Mouse (Mus musculus): ENCODE data around the gene Hoxa2. TPM values are rescaled to one million over a fixed set of nuclear protein-coding genes. Genes with fewer than 3 reads are reported as not detected.

The Hoxa2 gene
- polyA plus RNA-seq (2012; ENCODE audit: insufficient read depth, insufficient read length, missing spikeins): not detected in 2 replicates

DNA sequence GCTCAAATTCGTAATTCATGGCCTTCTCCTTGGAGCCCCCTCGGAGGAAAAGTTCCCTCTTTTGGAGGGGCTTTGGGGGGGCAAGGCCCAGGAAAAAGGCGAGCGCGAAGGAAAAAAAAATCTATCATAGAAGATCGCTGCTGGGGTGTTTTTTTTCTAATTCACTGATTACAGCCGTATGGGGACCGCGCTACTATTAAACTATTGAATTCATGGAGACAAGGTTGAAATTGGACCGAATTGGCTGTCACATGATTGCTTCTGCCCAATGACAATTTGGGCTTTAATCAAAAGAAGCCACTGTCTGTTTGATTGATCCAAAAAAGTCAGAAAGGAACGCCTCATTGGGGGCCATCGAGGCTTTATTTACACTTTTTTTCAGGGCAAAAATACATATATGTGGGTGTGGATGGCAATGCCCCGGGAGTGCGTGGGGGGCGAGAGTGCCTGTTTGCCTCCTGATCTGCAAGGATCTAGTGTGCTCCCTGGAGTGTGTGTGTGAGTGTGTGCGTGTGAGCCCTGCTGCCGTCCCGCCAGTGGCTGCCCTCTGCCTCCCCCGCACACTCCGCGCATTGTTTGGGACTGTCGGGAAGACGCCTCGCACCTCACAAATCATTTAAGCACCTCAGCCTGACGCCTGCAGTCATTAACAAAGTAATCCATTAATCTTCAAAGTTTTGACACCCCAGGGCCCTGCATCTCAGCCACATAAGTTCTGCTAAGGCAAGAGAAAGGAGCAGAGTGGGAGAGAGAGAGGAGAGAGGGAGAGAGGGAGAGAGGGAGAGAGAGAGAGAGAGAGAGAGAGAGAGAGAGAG is at the start of gene Hoxa2:
TSS of gene Hoxa2 (minus strand) at position 206 of the 815 bp plus-strand sequence.
- TF ChIP-seq CTCF (IDR thresholded peaks at IDR 0.05; ENCODE audit: low read depth, low read length) (no peak), POLR2A (IDR thresholded peaks at IDR 0.05; ENCODE audit: borderline replicate concordance, low read depth, low read length) (no peak)
- Histone ChIP-seq H3K27ac (ENCODE audit: insufficient read depth, low read depth, low read length) (no peak within 1 kb of the TSS), H3K4me1 (ENCODE audit: control insufficient read depth, insufficient read depth, low read length) (peaks cover 15% of the 10 kb centered on the region), H3K4me3 (ENCODE audit: insufficient read depth, low read length) (peak within 1 kb of the TSS; percentile 50)

DNA sequence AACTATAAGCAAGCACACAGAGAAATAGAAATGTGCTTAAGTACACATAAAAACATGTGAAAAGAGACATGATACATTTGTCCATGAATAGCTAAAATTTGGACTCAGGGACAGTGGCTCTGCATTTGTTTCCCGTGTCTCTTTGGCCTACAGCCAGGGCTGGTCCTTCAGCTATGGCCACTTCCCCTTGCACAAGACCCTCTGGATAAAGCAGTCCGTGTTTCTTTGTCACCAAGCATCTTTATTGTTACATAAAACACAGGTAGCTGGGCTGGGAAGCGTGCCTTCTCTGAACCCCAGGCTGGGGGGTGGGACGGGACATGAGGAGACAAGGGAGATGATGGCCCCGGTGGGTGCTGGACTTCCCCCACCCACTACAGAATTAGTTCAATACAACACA is 49.6 kb upstream of the Hoxa2 start:
- TF ChIP-seq CTCF (IDR thresholded peaks at IDR 0.05; ENCODE audit: low read depth, low read length) (no peak), POLR2A (IDR thresholded peaks at IDR 0.05; ENCODE audit: borderline replicate concordance, low read depth, low read length) (no peak)
- Histone ChIP-seq H3K4me1 (ENCODE audit: control insufficient read depth, insufficient read depth, low read length) (peaks cover 4% of the 10 kb centered on the region), H3K27ac (ENCODE audit: insufficient read depth, low read depth, low read length) (no peak overlapping the region), H3K4me3 (ENCODE audit: insufficient read depth, low read length) (no peak overlapping the region)

DNA sequence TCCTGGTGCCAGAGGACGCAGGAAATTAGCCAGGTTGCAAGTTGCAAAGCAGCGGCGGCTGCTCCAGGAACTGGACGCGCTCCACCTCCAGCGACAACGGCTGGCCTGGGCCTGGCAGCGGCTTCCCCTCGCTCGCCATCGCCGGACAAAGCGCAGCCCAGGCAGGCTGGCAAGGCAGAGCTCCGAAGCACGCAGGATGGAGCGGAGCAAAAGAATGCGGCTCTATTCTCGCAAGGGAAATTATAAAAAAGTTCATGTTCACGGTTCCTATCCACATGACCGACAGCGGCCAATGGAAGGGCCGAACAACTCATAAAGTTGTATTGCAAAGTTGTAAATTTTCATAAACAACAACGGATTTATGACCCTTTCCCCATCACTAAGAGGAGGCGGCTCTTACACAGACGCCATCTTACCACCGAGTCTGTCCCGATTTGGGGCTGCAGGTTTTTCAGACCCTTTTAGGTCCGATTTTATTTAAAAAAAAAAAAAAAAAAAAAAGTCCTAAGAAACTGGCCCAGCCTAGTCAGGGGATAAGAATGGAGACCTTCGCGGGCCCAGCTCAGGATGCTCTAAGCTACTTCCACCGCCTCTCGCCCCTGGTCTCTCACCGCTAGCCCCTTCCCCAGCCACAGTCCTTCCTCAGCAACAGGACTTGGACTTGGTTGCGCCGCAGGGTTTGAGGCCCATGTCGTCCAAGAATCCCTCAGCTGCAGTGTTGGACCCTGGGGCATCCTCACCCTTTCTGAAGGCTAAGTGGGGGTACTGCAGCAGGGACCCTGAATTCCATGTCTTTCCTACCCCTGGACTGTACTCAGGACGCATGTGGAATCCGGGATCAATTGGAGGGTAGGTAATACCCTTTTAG is 48.7 kb upstream of the Hoxa2 start, which contains the start of the genes Hoxa3 and Gm28308:
TSS of gene Hoxa3 (minus strand) at position 218 of the 868 bp plus-strand sequence.
TSS of gene Gm28308 (minus strand) at position 221 of the 868 bp plus-strand sequence.
- Histone ChIP-seq H3K4me3 (ENCODE audit: insufficient read depth, low read length) (peak within 1 kb of the TSS; percentile 55), H3K27ac (ENCODE audit: insufficient read depth, low read depth, low read length) (no peak within 1 kb of the TSS), H3K4me1 (ENCODE audit: control insufficient read depth, insufficient read depth, low read length) (peaks cover 4% of the 10 kb centered on the region)
- TF ChIP-seq POLR2A (IDR thresholded peaks at IDR 0.05; ENCODE audit: borderline replicate concordance, low read depth, low read length): no peak
- TF ChIP-seq CTCF (IDR thresholded peaks at IDR 0.05; ENCODE audit: low read depth, low read length): no peak

DNA sequence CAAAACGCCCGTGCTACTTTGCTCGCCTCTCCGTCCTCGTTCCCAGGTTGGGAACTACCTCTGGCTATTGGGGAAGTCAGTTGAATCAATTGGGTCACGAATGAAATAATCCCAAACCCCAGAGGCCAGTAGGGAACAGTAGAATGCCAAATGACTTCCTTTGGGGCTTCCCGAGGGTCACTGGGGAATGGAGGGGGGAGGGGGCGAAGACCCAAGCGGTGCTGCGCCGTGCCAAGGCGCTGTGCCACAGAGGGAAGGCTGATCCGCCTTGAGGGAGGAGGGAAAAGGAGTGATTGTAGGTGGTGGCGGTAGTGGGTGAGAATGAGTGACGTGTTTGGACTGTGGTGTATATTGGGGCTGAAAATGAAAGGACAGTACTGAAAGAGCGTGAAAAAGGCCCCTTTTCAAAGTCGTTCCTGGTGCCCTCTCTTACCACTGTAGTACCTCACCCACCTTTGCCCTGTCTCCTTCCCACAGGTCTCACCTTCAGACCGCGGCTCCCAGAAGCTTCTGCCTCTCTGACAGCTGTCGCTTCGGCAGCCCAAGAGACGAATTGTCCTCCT is 48.0 kb upstream of the Hoxa2 start:
- Histone ChIP-seq H3K4me1 (ENCODE audit: control insufficient read depth, insufficient read depth, low read length) (peaks cover 4% of the 10 kb centered on the region), H3K4me3 (ENCODE audit: insufficient read depth, low read length) (peak overlapping the region; percentile 55), H3K27ac (ENCODE audit: insufficient read depth, low read depth, low read length) (no peak overlapping the region)
- TF ChIP-seq POLR2A (IDR thresholded peaks at IDR 0.05; ENCODE audit: borderline replicate concordance, low read depth, low read length) (no peak), CTCF (IDR thresholded peaks at IDR 0.05; ENCODE audit: low read depth, low read length) (no peak)

DNA sequence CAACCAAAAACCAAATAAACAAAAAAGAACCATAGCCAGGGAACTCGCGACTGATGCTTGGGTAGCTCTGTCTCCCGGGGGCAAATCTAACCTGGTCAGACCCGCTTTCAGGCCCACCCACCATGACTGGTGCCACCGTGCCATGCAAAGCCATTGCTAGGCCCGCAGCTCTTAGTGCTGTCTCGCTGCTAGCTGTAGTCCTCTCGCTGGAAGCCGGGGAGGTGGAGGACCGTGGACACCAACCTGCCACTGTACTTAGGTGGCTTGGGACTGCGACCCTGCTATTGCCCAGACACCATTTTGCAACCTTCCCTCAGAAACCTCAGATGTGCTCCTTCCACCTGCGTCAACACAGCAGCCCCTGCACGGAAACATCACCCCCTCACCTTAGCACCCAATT is 47.3 kb upstream of the Hoxa2 start:
- Histone ChIP-seq H3K4me3 (ENCODE audit: insufficient read depth, low read length) (peak overlapping the region; percentile 55), H3K27ac (ENCODE audit: insufficient read depth, low read depth, low read length) (no peak overlapping the region), H3K4me1 (ENCODE audit: control insufficient read depth, insufficient read depth, low read length) (peaks cover 4% of the 10 kb centered on the region)
- TF ChIP-seq CTCF (IDR thresholded peaks at IDR 0.05; ENCODE audit: low read depth, low read length) (no peak), POLR2A (IDR thresholded peaks at IDR 0.05; ENCODE audit: borderline replicate concordance, low read depth, low read length) (no peak)

DNA sequence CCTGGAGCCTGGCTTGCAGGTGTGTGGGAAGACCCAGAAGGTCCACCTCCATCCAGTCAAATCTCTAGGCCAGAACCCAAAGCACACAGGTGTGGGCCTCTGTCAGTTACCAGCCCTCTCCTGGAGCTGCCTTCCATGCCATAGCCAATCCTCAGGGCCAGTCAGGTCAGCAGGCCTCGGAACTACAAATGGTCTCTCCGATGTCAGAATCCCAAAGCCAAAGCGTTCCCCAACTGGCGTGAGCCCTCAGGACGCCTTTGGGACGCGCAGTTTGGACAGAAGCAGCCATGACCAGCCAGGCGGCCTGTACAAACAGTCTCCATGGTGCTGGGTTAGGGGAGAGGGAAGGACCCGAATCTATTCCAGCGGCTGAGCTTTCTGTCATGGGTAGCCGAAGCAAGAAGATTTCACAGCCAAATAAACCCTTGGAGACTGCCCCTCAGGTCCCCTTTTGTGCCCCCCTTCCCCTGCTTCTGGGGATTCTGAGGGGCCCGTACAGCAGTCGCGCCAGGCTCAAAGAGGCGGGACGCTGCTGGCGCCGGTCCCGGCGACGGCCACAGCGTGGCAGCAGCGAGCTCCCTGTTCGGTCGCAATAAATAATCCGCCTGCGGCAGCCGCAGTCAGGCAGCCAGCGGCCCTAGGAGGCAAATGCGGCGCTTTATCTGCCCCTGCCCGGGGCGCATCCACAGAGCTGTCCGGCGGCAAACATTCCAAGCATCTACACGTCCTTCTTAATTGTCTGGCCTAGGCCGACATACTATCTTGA is 46.7 kb upstream of the Hoxa2 start:
- Histone ChIP-seq H3K27ac (ENCODE audit: insufficient read depth, low read depth, low read length) (no peak overlapping the region), H3K4me1 (ENCODE audit: control insufficient read depth, insufficient read depth, low read length) (peaks cover 4% of the 10 kb centered on the region), H3K4me3 (ENCODE audit: insufficient read depth, low read length) (peak overlapping the region; percentile 55)
- TF ChIP-seq POLR2A (IDR thresholded peaks at IDR 0.05; ENCODE audit: borderline replicate concordance, low read depth, low read length) (no peak), CTCF (IDR thresholded peaks at IDR 0.05; ENCODE audit: low read depth, low read length) (peak; percentile 10; the same call in 1 of the 2 replicates)

DNA sequence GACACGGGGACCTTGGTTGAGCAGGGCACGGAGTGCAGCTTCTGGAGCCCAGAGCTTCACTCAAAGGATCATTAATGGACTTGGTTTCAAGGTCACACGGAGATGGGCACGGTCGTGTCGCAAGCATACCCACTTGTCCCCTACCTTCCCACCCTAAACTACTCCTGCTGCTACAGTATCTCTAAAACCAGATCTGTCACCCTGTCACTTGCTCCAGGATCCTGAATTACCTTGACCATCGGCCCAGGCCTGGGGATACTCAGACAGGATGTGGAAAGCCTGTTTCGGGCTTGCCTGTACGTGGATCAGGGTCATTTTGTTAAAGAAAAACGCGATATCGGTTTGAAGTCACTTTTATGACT is 45.0 kb upstream of the Hoxa2 start:
- Histone ChIP-seq H3K4me3 (ENCODE audit: insufficient read depth, low read length) (no peak overlapping the region), H3K27ac (ENCODE audit: insufficient read depth, low read depth, low read length) (no peak overlapping the region), H3K4me1 (ENCODE audit: control insufficient read depth, insufficient read depth, low read length) (peaks cover 4% of the 10 kb centered on the region)
- TF ChIP-seq CTCF (IDR thresholded peaks at IDR 0.05; ENCODE audit: low read depth, low read length): no peak
- TF ChIP-seq POLR2A (IDR thresholded peaks at IDR 0.05; ENCODE audit: borderline replicate concordance, low read depth, low read length): no peak

DNA sequence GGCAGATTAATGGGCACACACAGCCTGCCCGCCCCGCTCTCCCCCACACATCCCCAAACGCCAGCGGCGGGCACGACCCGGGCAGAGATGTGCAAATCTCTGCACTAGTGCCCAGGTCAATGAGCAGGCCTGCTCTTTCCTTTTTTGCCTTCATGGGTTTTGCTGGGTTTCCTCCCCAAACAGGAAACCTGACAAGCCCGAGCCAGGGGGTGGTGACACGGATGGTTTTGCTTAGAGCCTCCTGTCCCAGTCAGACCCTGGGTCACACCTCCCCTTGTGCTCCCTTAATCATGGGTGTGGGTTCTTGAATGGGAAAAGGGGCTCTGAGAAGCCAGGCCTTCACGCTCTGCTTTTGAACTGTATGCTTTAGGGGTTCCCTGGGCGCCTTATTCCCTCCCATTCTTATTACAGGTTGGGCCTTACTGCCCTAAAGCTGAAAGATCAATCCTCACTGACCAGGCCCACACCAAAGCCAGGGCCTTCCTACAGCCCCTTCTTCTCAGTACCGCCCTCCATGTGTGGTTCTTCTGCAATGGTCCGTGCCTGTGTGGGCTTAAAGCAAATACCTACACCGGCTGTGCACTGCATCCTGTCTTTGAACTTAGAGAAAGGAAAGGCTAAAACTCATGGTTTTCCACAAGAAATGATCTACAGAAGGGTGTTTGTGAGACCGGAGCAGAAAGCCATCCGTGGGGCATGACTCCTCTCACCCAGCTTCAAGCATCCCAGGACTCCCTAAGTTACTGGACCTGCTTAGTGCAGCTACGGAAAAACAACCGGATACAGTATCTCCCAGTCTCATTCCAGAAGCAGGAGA is 44.4 kb upstream of the Hoxa2 start:
- Histone ChIP-seq H3K27ac (ENCODE audit: insufficient read depth, low read depth, low read length) (no peak overlapping the region), H3K4me3 (ENCODE audit: insufficient read depth, low read length) (no peak overlapping the region), H3K4me1 (ENCODE audit: control insufficient read depth, insufficient read depth, low read length) (peaks cover 4% of the 10 kb centered on the region)
- no peak for TF ChIP-seq CTCF (IDR thresholded peaks at IDR 0.05; ENCODE audit: low read depth, low read length)
- no peak for TF ChIP-seq POLR2A (IDR thresholded peaks at IDR 0.05; ENCODE audit: borderline replicate concordance, low read depth, low read length)

All from bone marrow macrophage, adult 2 months (primary cell).